Mouse (Mus musculus) hindbrain, embryonic 14.5 days (tissue): Measurements from ENCODE around the gene Igf2bp2. TPM values are rescaled to one million over a fixed set of nuclear protein-coding genes. Genes with fewer than 3 reads are reported as not detected.

Experiments used
- ATAC-seq: fragments of 200-750 bp; cut with Nextera tagmentation; 2 replicates; pipeline ENCODE4 v1.8.0; 2017; ENCODE audit warnings: moderate number of reproducible peaks, mild to moderate bottlenecking, moderate TSS enrichment, moderate library complexity; ENCODE audit not compliant: low FRiP score
- DNase-seq: peaks from one replicate; pipeline ENCODE4 v3.0.0-alpha.2; 2015; ENCODE audit warnings: low spot score
- H3K27ac ChIP-seq: fragments of 300-500 bp; sonication (generic); 2 replicates; pipeline ENCODE4 v1.5.1; 2014; ENCODE audit warnings: mild to moderate bottlenecking, moderate library complexity
- H3K27me3 ChIP-seq: fragments of 300-500 bp; sonication (generic); 2 replicates; pipeline ENCODE4 v1.6.1; 2014; ENCODE audit warnings: mild to moderate bottlenecking, low read length, mixed read lengths; ENCODE audit not compliant: control insufficient read depth, insufficient read depth
- H3K36me3 ChIP-seq: fragments of 300-500 bp; sonication (generic); replicated peaks from 2 replicates; pipeline ENCODE4 v1.6.1; 2014; ENCODE audit not compliant: control insufficient read depth, insufficient read depth
- H3K4me1 ChIP-seq: fragments of 300-500 bp; sonication (generic); replicated peaks from 2 replicates; pipeline ENCODE4 v1.6.1; 2014; ENCODE audit warnings: antibody characterized with exemption, low read length, mixed read lengths; ENCODE audit not compliant: control insufficient read depth, insufficient read depth
- H3K4me2 ChIP-seq: fragments of 300-500 bp; sonication (generic); replicated peaks from 2 replicates; pipeline ENCODE4 v1.6.1; 2014; ENCODE audit warnings: mild to moderate bottlenecking, moderate library complexity
- H3K4me3 ChIP-seq: fragments of 300-500 bp; sonication (generic); replicated peaks from 2 replicates; pipeline ENCODE4 v1.5.1; 2014; ENCODE audit warnings: mild to moderate bottlenecking, low read length
- H3K9ac ChIP-seq: fragments of 300-500 bp; sonication (generic); 2 replicates; pipeline ENCODE4 v1.6.1; 2014
- H3K9me3 ChIP-seq: fragments of 300-500 bp; sonication (generic); 2 replicates; pipeline ENCODE4 v1.6.1; 2016; ENCODE audit warnings: low read length; ENCODE audit not compliant: control insufficient read depth
- WGBS: fragments of 180-500 bp; shearing (Covaris S2); extraction: QIAGEN DNeasy Blood & Tissue Kit; methylation state at CpG from one replicate; pipeline ENCODE4 v1.1.7; 2014; 5-methylcytosine and 5-hydroxymethylcytosine counted together
- polyA plus RNA-seq: library from polyadenylated mRNA; unstranded; fragments of >200 nt; fragmentation: Nextera tagmentation; extraction: Ambion mirVana; gene quantifications from 2 replicates; pipeline ENCODE4 v1.2.1, GENCODE M21; 2014

Igf2bp2 gene
- polyA plus RNA-seq, 1 experiment from 2014 or later: 21.6 TPM

DNA sequence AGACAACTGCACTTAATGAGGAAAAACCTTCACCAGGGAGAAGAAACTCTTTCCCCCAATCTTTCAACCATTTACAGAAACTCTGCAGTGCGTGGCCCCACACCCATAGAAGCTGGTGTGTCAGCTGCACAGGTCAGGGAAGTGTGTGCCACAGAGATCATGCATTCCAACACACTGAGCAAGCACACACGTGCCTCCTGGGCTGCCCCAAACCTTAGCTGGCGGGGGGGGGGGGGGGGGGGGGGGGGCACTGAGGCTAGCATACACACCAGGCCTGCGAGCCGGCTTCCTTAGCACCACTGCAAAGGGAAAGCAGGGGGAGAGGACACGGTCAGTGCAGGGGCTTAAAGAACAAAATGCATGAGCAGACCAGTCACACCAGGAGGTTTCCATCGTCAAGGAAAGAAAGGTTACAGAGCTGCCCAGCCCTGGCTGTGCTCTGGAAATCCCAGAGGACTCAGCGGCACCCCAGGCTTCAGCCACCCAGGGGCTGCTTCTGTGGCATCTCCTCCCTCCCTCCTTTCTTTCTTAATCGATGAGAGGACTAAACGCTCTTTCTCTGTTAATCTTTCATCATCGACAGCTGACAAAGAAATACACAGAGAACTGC is 11.3 kb downstream of the Igf2bp2 start:
- ATAC-seq: no peak
- no peak for DNase-seq
- H3K9me3 ChIP-seq: no peaks in the 10 kb centered on the region
- H3K9ac ChIP-seq: peak overlapping the region; percentile 34; the same call in 1 of the 2 replicates
- H3K4me3 ChIP-seq: no peak overlapping the region
- no peaks in the 10 kb centered on the region for H3K36me3 ChIP-seq
- peaks cover 21% of the 10 kb centered on the region for H3K4me1 ChIP-seq
- no peaks in the 10 kb centered on the region for H3K27me3 ChIP-seq
- H3K27ac ChIP-seq: no peak overlapping the region; the same call in 1 of the 2 replicates
- 15% methylated on average over 11 of the region's 11 CpGs for WGBS
- peak overlapping the region; percentile 29; the same call in 1 of the 2 replicates for H3K4me2 ChIP-seq

- no peaks in the 10 kb centered on the region for H3K9me3 ChIP-seq
- no peaks in the 10 kb centered on the region for H3K27me3 ChIP-seq
- peaks cover 21% of the 10 kb centered on the region for H3K4me1 ChIP-seq
- H3K9ac ChIP-seq: no peak overlapping the region
- H3K27ac ChIP-seq: no peak overlapping the region
- H3K4me2 ChIP-seq: no peak overlapping the region
- ATAC-seq (no peak), DNase-seq (no peak)
- H3K36me3 ChIP-seq: no peaks in the 10 kb centered on the region
- WGBS: 41% methylated on average over 2 of the region's 2 CpGs
- H3K4me3 ChIP-seq: no peak overlapping the region
Observed at GRCm38 (mm10) chr16:22150421-22150820, 12.7 kb downstream of the Igf2bp2 start.

- WGBS: 28% methylated on average over 10 of the region's 10 CpGs
- no peak for DNase-seq
- ATAC-seq: no peak
- Histone ChIP-seq H3K4me1 (peaks cover 21% of the 10 kb centered on the region), H3K36me3 (no peaks in the 10 kb centered on the region), H3K4me2 (no peak overlapping the region), H3K4me3 (no peak overlapping the region), H3K27ac (no peak overlapping the region), H3K9ac (no peak overlapping the region), H3K9me3 (no peaks in the 10 kb centered on the region), H3K27me3 (no peaks in the 10 kb centered on the region)
Observed at GRCm38 (mm10) chr16:22149659-22150345, 13.3 kb downstream of the Igf2bp2 start.

DNA sequence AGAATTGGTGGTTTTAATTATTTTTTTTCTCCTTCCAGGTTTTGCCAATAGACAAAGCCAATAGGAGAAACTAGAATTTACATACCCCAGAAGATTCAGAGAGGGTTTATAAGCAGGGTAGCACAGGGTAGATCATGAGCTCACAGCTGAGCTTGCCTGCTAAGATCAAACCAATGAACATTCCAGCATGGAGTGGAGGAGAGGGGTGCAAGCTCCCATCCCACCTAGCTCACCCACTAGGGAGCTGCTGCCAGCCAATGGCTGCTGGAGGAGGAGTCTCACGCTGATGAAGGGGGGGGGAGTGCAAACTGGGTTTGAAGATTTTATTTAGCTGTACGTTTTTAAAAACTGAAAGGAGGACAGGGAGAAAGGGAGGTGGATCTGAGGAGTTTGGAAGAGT is 14.0 kb downstream of the Igf2bp2 start:
- Histone ChIP-seq H3K4me2 (no peak overlapping the region), H3K4me3 (no peak overlapping the region), H3K4me1 (peaks cover 21% of the 10 kb centered on the region), H3K27ac (no peak overlapping the region), H3K36me3 (no peaks in the 10 kb centered on the region), H3K27me3 (no peaks in the 10 kb centered on the region), H3K9ac (no peak overlapping the region), H3K9me3 (no peaks in the 10 kb centered on the region)
- ATAC-seq: no peak
- 25% methylated on average over 2 of the region's 2 CpGs for WGBS
- DNase-seq: no peak

GRCm38 (mm10) chr16:22147131-22147530 is 16.0 kb downstream of the Igf2bp2 start:
- Histone ChIP-seq H3K9me3 (no peaks in the 10 kb centered on the region), H3K4me3 (no peak overlapping the region), H3K4me2 (no peak overlapping the region), H3K27ac (no peak overlapping the region), H3K9ac (no peak overlapping the region), H3K36me3 (no peaks in the 10 kb centered on the region), H3K4me1 (peaks cover 17% of the 10 kb centered on the region), H3K27me3 (no peaks in the 10 kb centered on the region)
- 75% methylated on average over 1 of the region's 1 CpGs for WGBS
- DNase-seq: no peak
- no peak for ATAC-seq

GRCm38 (mm10) chr16:22146071-22146470 is 17.0 kb downstream of the Igf2bp2 start:
- DNase-seq (no peak), ATAC-seq (no peak)
- no peak overlapping the region for H3K9ac ChIP-seq
- H3K27me3 ChIP-seq: no peaks in the 10 kb centered on the region
- WGBS: 93% methylated on average over 7 of the region's 7 CpGs
- no peaks in the 10 kb centered on the region for H3K36me3 ChIP-seq
- H3K4me1 ChIP-seq: peaks cover 12% of the 10 kb centered on the region
- H3K27ac ChIP-seq: no peak overlapping the region
- no peaks in the 10 kb centered on the region for H3K9me3 ChIP-seq
- no peak overlapping the region for H3K4me2 ChIP-seq
- H3K4me3 ChIP-seq: no peak overlapping the region

GRCm38 (mm10) chr16:22144490-22144889 is 18.6 kb downstream of the Igf2bp2 start:
- H3K9me3 ChIP-seq: no peaks in the 10 kb centered on the region
- no peak overlapping the region for H3K9ac ChIP-seq
- H3K27ac ChIP-seq: no peak overlapping the region
- no peaks in the 10 kb centered on the region for H3K27me3 ChIP-seq
- DNase-seq (no peak), ATAC-seq (no peak)
- WGBS: 94% methylated on average over 6 of the region's 6 CpGs
- H3K4me2 ChIP-seq: no peak overlapping the region
- no peaks in the 10 kb centered on the region for H3K4me1 ChIP-seq
- no peaks in the 10 kb centered on the region for H3K36me3 ChIP-seq
- H3K4me3 ChIP-seq: no peak overlapping the region

DNA sequence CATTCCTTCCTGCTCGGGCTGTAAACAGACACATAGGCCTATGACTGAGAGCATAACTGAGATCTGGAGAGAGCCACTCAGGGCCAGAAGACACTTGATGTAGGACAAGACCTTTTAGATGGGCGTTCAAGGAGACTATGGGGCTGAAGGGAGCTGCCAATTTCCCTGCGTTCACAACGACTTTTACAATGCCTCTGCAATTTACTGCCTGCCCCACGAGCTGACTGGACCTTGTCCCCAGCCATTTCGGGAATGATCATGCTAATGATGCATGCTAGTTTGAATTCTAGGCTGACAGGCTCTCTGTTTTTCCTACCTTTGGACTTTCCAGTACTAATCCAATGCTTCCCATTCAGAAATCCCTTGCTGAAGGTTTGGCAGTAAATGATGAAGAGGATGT is 22.2 kb downstream of the Igf2bp2 start:
- Histone ChIP-seq H3K4me3 (no peak overlapping the region), H3K9ac (no peak overlapping the region), H3K27ac (no peak overlapping the region), H3K36me3 (no peaks in the 10 kb centered on the region), H3K9me3 (no peaks in the 10 kb centered on the region), H3K4me2 (no peak overlapping the region), H3K27me3 (no peaks in the 10 kb centered on the region), H3K4me1 (no peaks in the 10 kb centered on the region)
- 75% methylated on average over 6 of the region's 6 CpGs for WGBS
- DNase-seq: no peak
- ATAC-seq: no peak

DNA sequence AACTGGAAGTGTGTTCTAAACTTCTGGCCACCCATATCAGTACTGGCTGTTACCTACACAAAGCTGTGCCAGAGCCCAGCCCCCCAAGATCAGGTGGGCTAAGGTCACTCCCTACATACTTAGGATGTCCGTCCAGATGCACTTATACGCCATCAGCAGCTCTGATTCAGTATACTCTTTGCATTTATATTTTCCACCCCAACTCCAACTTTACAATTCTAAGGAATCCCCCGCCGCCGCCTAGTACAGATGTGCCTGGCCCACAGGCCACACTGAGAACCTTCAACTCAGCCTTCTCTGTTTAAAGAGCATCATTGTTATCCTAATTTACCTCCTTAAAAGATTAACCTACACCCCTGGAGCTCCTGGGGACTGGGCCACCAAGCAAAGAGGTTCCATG is 23.3 kb downstream of the Igf2bp2 start:
- Histone ChIP-seq H3K4me2 (no peak overlapping the region), H3K9me3 (no peaks in the 10 kb centered on the region), H3K4me1 (no peaks in the 10 kb centered on the region), H3K4me3 (no peak overlapping the region), H3K9ac (no peak overlapping the region), H3K27ac (no peak overlapping the region), H3K27me3 (no peaks in the 10 kb centered on the region), H3K36me3 (no peaks in the 10 kb centered on the region)
- DNase-seq: no peak
- ATAC-seq: no peak
- 72% methylated on average over 5 of the region's 5 CpGs for WGBS
